Mouse (Mus musculus) bone marrow, adult 2 months (tissue): ENCODE measurements around the gene Mta2. TPM values are rescaled to one million over a fixed set of nuclear protein-coding genes. Genes with fewer than 3 reads are reported as not detected.

Source experiments
- H3K27ac ChIP-seq: fragments of 200-500 bp; 2 replicates; pipeline ENCODE4 v1.5.1; 2012; ENCODE audit warnings: low read depth, mild to moderate bottlenecking, control low read depth, inconsistent platforms, low read length; ENCODE audit not compliant: control insufficient read depth, poor library complexity, insufficient read depth
- H3K4me1 ChIP-seq: fragments of 200-500 bp; 2 replicates; pipeline ENCODE4 v1.6.1; 2011; ENCODE audit warnings: low read length; ENCODE audit not compliant: control insufficient read depth, insufficient read depth
- H3K4me3 ChIP-seq: fragments of 200-500 bp; replicated peaks from 2 replicates; pipeline ENCODE3; 2011; ENCODE audit warnings: mild to moderate bottlenecking, low read depth, low read length, control low read depth; ENCODE audit not compliant: control insufficient read depth
- CTCF ChIP-seq: fragments of 200-500 bp; IDR thresholded peaks from 2 replicates; pipeline ENCODE4 v1.5.1; 2011; ENCODE audit warnings: low read length, control low read depth; ENCODE audit not compliant: control insufficient read depth, insufficient read depth
- POLR2A ChIP-seq: fragments of 200-500 bp; IDR thresholded peaks from 2 replicates; pipeline ENCODE4 v1.6.1; 2011; ENCODE audit warnings: low read depth, mild to moderate bottlenecking, control low read depth, low read length, borderline replicate concordance; ENCODE audit not compliant: control insufficient read depth
- WGBS: fragments of 180-500 bp; shearing (Covaris S2); methylation state at CpG from one replicate; pipeline ENCODE4 v1.1.7; 2018; 5-methylcytosine and 5-hydroxymethylcytosine counted together
- polyA plus RNA-seq: library from polyadenylated mRNA; stranded (reverse); fragments of >200 nt; gene quantifications from 2 replicates; pipeline ENCODE4 v1.2.4, GENCODE M21; 2011; ENCODE audit warnings: low replicate concordance; ENCODE audit not compliant: missing spikeins, insufficient read depth, insufficient read length

Gene Mta2
- polyA plus RNA-seq, 1 experiment = 91.6 TPM

DNA sequence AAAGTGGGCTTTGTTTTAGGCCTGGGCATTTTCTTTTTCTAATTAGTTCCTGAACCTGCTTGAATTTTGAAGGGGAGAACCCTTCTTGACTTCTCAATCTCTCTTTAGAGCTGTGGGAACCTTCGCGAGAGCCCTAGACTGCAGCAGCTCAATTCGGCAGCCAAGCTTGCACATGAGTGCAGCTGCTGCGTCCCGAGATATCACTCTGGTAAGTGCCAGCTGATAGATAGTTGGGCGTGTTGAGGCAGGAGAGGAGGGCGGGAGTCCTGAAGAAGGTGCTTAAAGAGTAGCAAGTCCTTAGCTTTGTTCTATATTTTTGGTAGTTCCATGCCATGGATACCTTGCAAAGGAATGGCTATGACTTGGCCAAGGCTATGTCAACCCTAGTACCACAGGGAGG, 5.3 kb downstream of the Mta2 start:
- Histone ChIP-seq H3K4me3 (no peak overlapping the region), H3K27ac (no peak overlapping the region), H3K4me1 (peaks cover 1% of the 10 kb centered on the region; the same call in 1 of the 2 replicates)
- TF ChIP-seq CTCF (no peak), POLR2A (no peak)
- WGBS = 67% methylated on average over 7 of the region's 7 CpGs

DNA sequence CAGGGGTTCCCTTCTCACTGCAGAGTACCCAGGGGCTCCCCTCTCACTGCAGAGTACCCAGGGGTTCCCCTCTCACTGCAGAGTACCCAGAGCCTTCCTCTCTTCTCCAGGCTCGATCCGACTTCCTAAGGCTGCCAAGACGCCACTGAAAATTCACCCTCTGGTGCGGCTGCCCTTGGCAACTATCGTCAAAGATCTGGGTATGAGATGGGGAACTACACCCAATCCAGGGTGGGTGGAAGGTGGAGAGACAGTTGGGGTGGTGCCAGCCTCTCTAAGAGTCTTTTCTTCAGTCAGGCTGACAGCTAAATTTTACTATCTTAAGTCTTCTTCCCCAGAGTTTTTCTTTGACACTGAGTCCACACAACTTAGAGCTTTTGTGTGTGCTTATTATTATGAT, 8.5 kb downstream of the Mta2 start:
- TF ChIP-seq CTCF = no peak
- no peak for TF ChIP-seq POLR2A
- Histone ChIP-seq H3K27ac (no peak overlapping the region), H3K4me3 (no peak overlapping the region), H3K4me1 (peaks cover 2% of the 10 kb centered on the region; the same call in 1 of the 2 replicates)
- WGBS = 72% methylated on average over 5 of the region's 5 CpGs

DNA sequence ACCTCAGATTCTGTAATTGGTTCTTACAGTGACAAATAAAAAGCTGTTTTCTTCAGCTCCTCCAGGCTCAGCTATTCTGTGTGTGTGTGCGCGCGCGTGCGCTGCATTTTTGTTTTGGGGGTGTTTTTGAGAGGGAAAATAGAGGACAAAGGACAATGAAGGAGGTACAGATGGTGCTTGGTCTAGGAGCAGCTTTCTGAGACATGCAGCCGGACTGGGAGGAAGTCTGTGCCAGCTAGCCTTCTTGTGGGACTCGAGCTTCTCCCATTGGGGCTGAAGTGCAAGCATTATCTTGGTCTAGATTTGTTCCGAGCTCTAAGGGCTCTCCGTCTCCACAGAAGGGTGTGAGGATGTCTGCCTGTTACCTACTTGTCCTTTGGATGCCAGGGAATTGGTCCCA, 10.6 kb downstream of the Mta2 start:
- WGBS = 84% methylated on average over 9 of the region's 9 CpGs
- no peak overlapping the region for H3K4me3 ChIP-seq
- TF ChIP-seq CTCF (no peak), POLR2A (no peak)
- no peak overlapping the region for H3K27ac ChIP-seq
- peaks cover 2% of the 10 kb centered on the region; the same call in 1 of the 2 replicates for H3K4me1 ChIP-seq

DNA sequence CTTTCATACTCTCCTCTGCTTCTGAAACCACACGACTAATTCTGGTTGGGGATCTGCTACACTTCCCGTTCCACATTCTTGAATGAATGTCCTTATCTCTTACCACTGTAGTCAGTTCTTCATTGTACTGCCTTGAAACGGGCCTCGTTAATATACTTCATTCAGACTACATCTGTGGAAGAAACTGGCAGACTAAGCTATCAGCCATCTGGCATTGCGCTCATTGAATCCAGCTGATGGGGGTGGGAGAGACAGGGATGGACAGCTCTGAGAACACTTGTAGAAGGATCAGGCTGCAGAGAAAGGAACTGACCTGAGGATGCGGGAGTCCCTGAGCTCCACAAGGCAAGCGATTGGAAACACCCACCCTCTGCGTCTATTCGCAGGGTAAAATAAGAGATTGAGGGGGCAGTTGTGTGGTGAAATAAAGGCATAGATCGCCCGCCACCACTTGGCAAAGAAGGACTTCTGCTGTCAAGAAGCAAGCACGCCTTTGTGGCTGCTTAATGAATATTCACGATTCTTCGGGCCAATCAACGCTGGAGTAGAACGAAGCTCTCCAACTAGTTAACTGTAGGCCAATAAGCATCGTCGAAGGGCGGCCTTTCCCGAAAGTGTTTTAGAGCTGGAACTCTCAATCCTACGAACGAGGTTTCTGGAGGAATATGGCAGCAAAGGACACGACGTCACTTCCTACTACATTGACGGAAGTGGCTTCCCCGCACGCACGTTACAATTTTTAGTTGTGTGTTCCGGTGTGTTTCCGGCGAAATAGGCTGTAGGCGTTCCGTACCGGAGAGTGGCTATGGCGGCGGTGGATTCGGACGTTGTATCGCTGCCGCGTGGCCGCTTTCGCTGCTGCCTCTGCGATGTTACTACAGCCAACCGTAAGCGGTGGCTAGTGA, 11.7 kb downstream of the Mta2 start, which contains the start of gene Tut1:
Gene Tut1 (plus strand): TSS at position 713 of the 905 bp plus-strand sequence.
- under 1% methylated on average over 46 of the region's 46 CpGs for WGBS
- Histone ChIP-seq H3K4me1 (peaks cover 2% of the 10 kb centered on the region; the same call in 1 of the 2 replicates), H3K27ac (peak within 1 kb of the TSS; percentile 62), H3K4me3 (peak within 1 kb of the TSS; percentile 94)
- TF ChIP-seq POLR2A (peak; percentile 59; the same call in 1 of the 2 replicates), CTCF (no peak)

DNA sequence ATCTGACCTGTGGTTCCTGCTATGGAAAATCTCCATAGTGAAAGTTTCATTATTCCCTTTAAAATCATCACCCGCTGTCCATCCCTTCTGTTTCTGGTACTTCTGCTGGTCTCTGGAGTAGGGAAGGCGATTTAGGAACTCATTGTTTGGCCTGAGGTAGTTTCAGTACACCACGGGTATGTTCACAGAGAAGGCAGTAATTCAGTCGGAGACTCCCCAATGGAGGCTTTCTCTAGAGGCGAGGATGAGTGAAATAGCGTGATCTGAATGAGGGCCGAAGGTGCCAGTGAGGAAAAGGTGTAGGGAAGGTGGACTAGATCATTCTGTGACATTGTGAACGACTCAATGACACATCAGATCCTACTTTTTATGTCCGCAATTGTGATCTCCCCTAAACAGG, 12.5 kb downstream of the Mta2 start:
- peak overlapping the region; percentile 94 for H3K4me3 ChIP-seq
- TF ChIP-seq POLR2A (no peak), CTCF (no peak)
- 4% methylated on average over 9 of the region's 9 CpGs for WGBS
- H3K4me1 ChIP-seq = peaks cover 2% of the 10 kb centered on the region; the same call in 1 of the 2 replicates
- H3K27ac ChIP-seq = no peak overlapping the region

DNA sequence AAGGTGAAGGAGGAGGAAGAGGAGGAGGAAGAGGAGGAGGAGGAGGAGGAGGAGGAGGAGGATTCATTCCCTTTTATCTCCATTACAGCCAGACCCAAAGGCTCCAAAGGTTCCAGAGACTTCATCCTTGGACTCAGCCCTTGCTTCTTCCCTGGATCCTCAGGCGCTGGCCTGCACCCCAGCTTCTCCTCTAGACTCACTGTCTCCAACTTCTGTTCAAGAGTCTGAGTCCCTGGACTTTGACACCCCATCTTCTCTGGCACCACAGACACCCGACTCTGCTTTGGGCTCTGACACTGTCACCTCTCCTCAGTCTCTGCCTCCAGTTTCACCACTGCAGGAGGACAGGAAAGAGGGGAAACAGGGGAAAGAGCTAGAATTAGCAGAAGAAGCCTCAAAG, 20.6 kb downstream of the Mta2 start:
- no peaks in the 10 kb centered on the region for H3K4me1 ChIP-seq
- WGBS = 80% methylated on average over 2 of the region's 2 CpGs

DNA sequence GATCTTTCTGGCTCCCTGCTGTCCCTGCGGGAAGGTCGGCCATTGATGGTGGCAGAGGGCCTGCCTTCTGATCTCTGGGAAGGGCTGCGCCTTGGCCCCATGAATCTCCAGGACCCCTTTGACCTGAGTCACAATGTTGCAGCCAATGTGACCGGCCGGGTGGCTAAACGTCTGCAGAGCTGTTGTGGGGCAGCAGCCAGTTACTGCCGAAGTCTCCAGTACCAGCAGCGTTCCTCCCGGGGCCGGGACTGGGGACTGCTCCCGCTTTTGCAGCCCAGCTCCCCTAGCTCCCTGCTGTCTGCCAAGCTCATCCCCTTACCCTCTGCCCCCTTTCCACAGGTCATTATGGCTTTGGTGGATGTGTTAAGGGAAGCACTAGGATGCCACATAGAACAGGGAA, 23.4 kb downstream of the Mta2 start:
- no peak overlapping the region for H3K27ac ChIP-seq
- 91% methylated on average over 11 of the region's 11 CpGs for WGBS
- no peak overlapping the region for H3K4me3 ChIP-seq
- no peaks in the 10 kb centered on the region for H3K4me1 ChIP-seq
- TF ChIP-seq POLR2A (no peak), CTCF (no peak)

More for the DNA sequence above, 20.6 kb downstream of the Mta2 start:
- no peak overlapping the region for H3K4me3 ChIP-seq
- H3K27ac ChIP-seq = no peak overlapping the region
- TF ChIP-seq POLR2A (no peak), CTCF (no peak)

DNA sequence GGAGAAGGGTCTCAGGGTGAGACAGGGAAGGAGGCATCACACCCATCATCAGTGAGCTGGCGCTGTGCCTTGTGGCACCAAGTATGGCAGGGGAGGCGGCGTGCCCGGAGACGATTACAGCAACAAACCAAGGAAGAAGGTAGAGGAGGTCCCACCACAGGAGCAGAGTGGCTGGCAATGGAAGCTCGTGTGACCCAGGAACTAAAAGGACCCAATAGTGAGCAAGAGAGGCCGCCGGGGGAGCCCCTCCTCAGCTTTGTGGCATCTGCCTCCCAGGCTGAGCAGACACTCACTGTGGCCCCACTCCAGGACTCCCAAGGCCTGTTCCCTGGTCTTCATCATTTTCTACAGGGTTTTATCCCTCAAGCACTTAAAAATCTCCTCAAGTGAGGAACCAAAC, 24.1 kb downstream of the Mta2 start:
- TF ChIP-seq CTCF (no peak), POLR2A (no peak)
- WGBS = 76% methylated on average over 8 of the region's 8 CpGs
- no peak overlapping the region; the same call in 1 of the 2 replicates for H3K27ac ChIP-seq
- no peaks in the 10 kb centered on the region for H3K4me1 ChIP-seq
- no peak overlapping the region for H3K4me3 ChIP-seq

DNA sequence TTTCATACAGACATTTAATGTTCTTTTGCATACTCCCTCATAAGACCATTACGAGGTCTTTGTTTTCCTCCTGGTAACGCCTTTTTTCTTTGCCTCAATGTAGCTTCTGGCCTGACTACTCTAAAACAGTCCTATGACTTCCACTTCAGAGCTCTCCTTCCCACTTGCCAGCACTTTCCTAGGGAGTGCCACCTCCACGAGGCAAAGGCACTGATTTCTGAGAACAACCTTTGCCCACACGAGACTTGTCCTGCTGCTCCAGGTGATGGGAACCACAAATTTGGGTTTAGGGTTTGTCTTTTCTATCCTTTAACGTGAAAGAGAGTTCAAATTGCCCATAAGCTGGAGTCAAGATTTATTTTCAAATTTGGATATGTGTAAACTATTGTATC, 24.5 kb downstream of the Mta2 start:
- Histone ChIP-seq H3K4me3 (peak overlapping the region; percentile 73), H3K4me1 (no peaks in the 10 kb centered on the region), H3K27ac (peak overlapping the region; percentile 79)
- no peak for TF ChIP-seq POLR2A
- TF ChIP-seq CTCF = no peak
- 32% methylated on average over 5 of the region's 5 CpGs for WGBS
